Mouse (Mus musculus) NIH3T3 (cell line): Measurements from ENCODE around the gene Fopnl.

ENCODE experiments used
- DNase-seq: peaks from one replicate; pipeline ENCODE4 v3.0.0-alpha.2; 2012; ENCODE audit warnings: low read depth

Gene Fopnl

GRCm38 (mm10) chr16:14307373-14307772, 9.8 kb downstream of the Fopnl start:
- no peak for DNase-seq

GRCm38 (mm10) chr16:14306451-14306850, 10.8 kb downstream of the Fopnl start:
- DNase-seq, result no peak

- DNase-seq, result peak; percentile 25
These were observed 12.4 kb downstream of the Fopnl start for GRCm38 (mm10) chr16:14304791-14305190.

- peak; percentile 80 for DNase-seq
These were observed 13.5 kb downstream of the Fopnl start for GRCm38 (mm10) chr16:14303676-14304075.

- DNase-seq, result no peak
These were observed 14.1 kb downstream of the Fopnl start for GRCm38 (mm10) chr16:14303148-14303547.

- DNase-seq, result no peak
These were observed 18.7 kb downstream of the Fopnl start for GRCm38 (mm10) chr16:14298461-14298860.

- DNase-seq, result no peak
These were observed 19.5 kb downstream of the Fopnl start for GRCm38 (mm10) chr16:14297746-14298145.

- no peak for DNase-seq
These were observed 20.1 kb downstream of the Fopnl start for GRCm38 (mm10) chr16:14297137-14297536.

- no peak for DNase-seq
These were observed 20.6 kb downstream of the Fopnl start for GRCm38 (mm10) chr16:14296544-14297124.

GRCm38 (mm10) chr16:14295291-14295690, 21.9 kb downstream of the Fopnl start:
- no peak for DNase-seq

- no peak for DNase-seq
These were observed 24.7 kb downstream of the Fopnl start for GRCm38 (mm10) chr16:14292205-14293199.

GRCm38 (mm10) chr16:14291223-14291622, 26.0 kb downstream of the Fopnl start, which contains the start of gene Myh11:
TSS of gene Myh11 (minus strand) at chr16:14291372.
- DNase-seq, result peak; percentile 55

GRCm38 (mm10) chr16:14272374-14272965, 44.7 kb downstream of the Fopnl start:
- no peak for DNase-seq

GRCm38 (mm10) chr16:14265203-14265920, 51.8 kb downstream of the Fopnl start:
- DNase-seq, result peak; percentile 62

- DNase-seq, result no peak
These were observed 52.7 kb downstream of the Fopnl start for GRCm38 (mm10) chr16:14264504-14264903.

- no peak for DNase-seq
These were observed 54.0 kb downstream of the Fopnl start for GRCm38 (mm10) chr16:14263241-14263640.

GRCm38 (mm10) chr16:14262410-14262809, 54.8 kb downstream of the Fopnl start:
- no peak for DNase-seq

- DNase-seq, result no peak
These were observed 58.3 kb downstream of the Fopnl start for GRCm38 (mm10) chr16:14258856-14259255.

- no peak for DNase-seq
These were observed 63.6 kb downstream of the Fopnl start for GRCm38 (mm10) chr16:14253586-14253985.

GRCm38 (mm10) chr16:14252877-14253276, 64.3 kb downstream of the Fopnl start:
- DNase-seq, result no peak

GRCm38 (mm10) chr16:14249913-14250312, 67.3 kb downstream of the Fopnl start:
- no peak for DNase-seq
